Mouse (Mus musculus) liver, adult 2 months (tissue): Measurements from ENCODE around the gene Cda.
A peak's percentile ranks its signal among the peaks of the same experiment; 100 is the strongest.

Experiments used
- CTCF ChIP-seq: fragments of 200-500 bp; IDR thresholded peaks from 2 replicates; pipeline ENCODE4 v1.5.1; 2011; ENCODE audit warnings: low read depth, low read length, control low read depth
- POLR2A ChIP-seq: fragments of 200-500 bp; IDR thresholded peaks from 2 replicates; pipeline ENCODE4 v1.6.1; 2011; ENCODE audit warnings: low read length, control low read depth; ENCODE audit not compliant: insufficient read depth; ENCODE audit errors: extremely low read depth

GRCm38 (mm10) chr4:138339963-138340362 lies 27.8 kb downstream of the Cda start:
- TF ChIP-seq CTCF (peak; percentile 42), POLR2A (no peak)
